Mouse (Mus musculus) urinary bladder, postnatal 14 days (tissue): ENCODE results near the gene Vmn2r52.
"Not testable (repeated sequence)": the region's sequence is repeated elsewhere in the genome, so short reads cannot be mapped to it uniquely, and the experiment has no call there.

Source experiments
- DNase-seq: peaks from one replicate; pipeline ENCODE4 v3.0.0; 2021; ENCODE audit warnings: low spot score

Vmn2r52 gene

GRCm38 (mm10) chr7:10176473-10176872 lies at the start of gene Vmn2r52:
Vmn2r52 (minus strand) TSS chr7:10176573.
- no peak for DNase-seq

- not testable (repeated sequence) for DNase-seq
These were observed 70.7 kb downstream of the Vmn2r52 start, which contains the start of gene Vmn2r51 for GRCm38 (mm10) chr7:10105641-10106040. Vmn2r51 (minus strand) TSS chr7:10105741.
